Mouse (Mus musculus) testis, adult 10 weeks (tissue): ENCODE data around the gene Cic. TPM values are rescaled to one million over a fixed set of nuclear protein-coding genes. Genes with fewer than 3 reads are reported as not detected.

ENCODE experiments used
- polyA plus RNA-seq: library from polyadenylated mRNA; stranded (reverse); fragments of 350-450 nt; fragmentation: Illumina TruSeq; extraction: RNeasy Lipid Tissue Mini Kit (QIAGEN cat#74804); gene quantifications from one replicate; pipeline ENCODE4 v1.2.3, GENCODE M21; 2014; ENCODE audit warnings: low read depth, low replicate concordance

Gene Cic
- polyA plus RNA-seq, result 10.1 TPM

GRCm38 (mm10) chr7:25267301-25267750 lies at the start of gene Cic:
Gene Cic (plus strand): TSS chr7:25267704.

GRCm38 (mm10) chr7:25220457-25221101 lies 46.9 kb upstream of the Cic start, which contains the start of gene Dedd2:
Gene Dedd2 (minus strand): TSS chr7:25220615.

GRCm38 (mm10) chr7:25221102-25221883 lies 46.2 kb upstream of the Cic start, which contains the start of gene Zfp526:
Gene Zfp526 (plus strand): TSS chr7:25221425.

GRCm38 (mm10) chr7:25237249-25238014 lies 30.1 kb upstream of the Cic start, which contains the start of gene Gsk3a:
Gene Gsk3a (minus strand): TSS chr7:25237851.

GRCm38 (mm10) chr7:25250141-25250972 lies 17.1 kb upstream of the Cic start, which contains the start of gene Erf:
Gene Erf (minus strand): TSS chr7:25250761.

GRCm38 (mm10) chr7:25297454-25298325 lies 30.2 kb downstream of the Cic start, which contains the start of gene Pafah1b3:
Gene Pafah1b3 (minus strand): TSS chr7:25297986.

GRCm38 (mm10) chr7:25301063-25301462 lies 33.6 kb downstream of the Cic start, which contains the start of gene Prr19:
Gene Prr19 (plus strand): TSS chr7:25301411.

GRCm38 (mm10) chr7:25305956-25306613 lies 38.6 kb downstream of the Cic start, which contains the start of gene Tmem145:
Gene Tmem145 (plus strand): TSS chr7:25306106.

GRCm38 (mm10) chr7:25316532-25317445 lies 49.3 kb downstream of the Cic start, which contains the start of gene Megf8:
Gene Megf8 (plus strand): TSS chr7:25317164.

Other genes starting within 250 kb of the Cic start
- gene Grik5, start 195.4 kb upstream of the Cic start, polyA plus RNA-seq, result 2.1 TPM
- 4.3 TPM for gene Zfp574, start 195.1 kb upstream of the Cic start, polyA plus RNA-seq
- gene Pou2f2, start 88.0 kb upstream of the Cic start, polyA plus RNA-seq, result 3.8 TPM
- 0.43 TPM for gene Dedd2, start 47.1 kb upstream of the Cic start, polyA plus RNA-seq
- gene Zfp526, start 46.3 kb upstream of the Cic start, polyA plus RNA-seq, result 2.7 TPM
- gene Gsk3a, start 29.9 kb upstream of the Cic start, polyA plus RNA-seq, result 10.8 TPM
- gene Erf, start 16.9 kb upstream of the Cic start, polyA plus RNA-seq, result 2.1 TPM
- gene Pafah1b3, start 30.3 kb downstream of the Cic start, polyA plus RNA-seq, result 1.5 TPM
- 2.0 TPM for gene Prr19, start 33.7 kb downstream of the Cic start, polyA plus RNA-seq
- 0.10 TPM for gene Tmem145, start 38.4 kb downstream of the Cic start, polyA plus RNA-seq
- 0.67 TPM for gene Megf8, start 49.5 kb downstream of the Cic start, polyA plus RNA-seq
- gene Cnfn, start 102.0 kb downstream of the Cic start, polyA plus RNA-seq, result not detected
- gene Lipe, start 131.0 kb downstream of the Cic start, polyA plus RNA-seq, result 327 TPM
- gene Cxcl17, start 145.2 kb downstream of the Cic start, polyA plus RNA-seq, result not detected
- 0.53 TPM for gene Ceacam1, start 209.9 kb downstream of the Cic start, polyA plus RNA-seq